Mouse (Mus musculus) mouse embryonic stem cell (cell line): Measurements from ENCODE around the gene Ifi206.

Source experiments
- in situ Hi-C, 2 experiments: fragments of 300-500 bp; cut with MboI; formaldehyde crosslinking; loops; 1 replicate in 1 of 2; 3 replicates in 1 of 2; pipeline ENCODE4 v1.14.3; 2019 to 2020; ENCODE audit warnings: low sequenced_read_pairs in 2 of 2, low pct_unique_long_range_greater_than_20kb in 1 of 2, mixed read lengths in 1 of 2; ENCODE audit not compliant: unreplicated experiment in 1 of 2

Gene Ifi206

GRCm38 (mm10) chr1:173427385-173427784 lies 63.5 kb downstream of the Ifi206 start:
- in situ Hi-C loops: no loop called here

- in situ Hi-C loops: no loop called here
Observed at GRCm38 (mm10) chr1:173426345-173426744, 64.5 kb downstream of the Ifi206 start.

- in situ Hi-C loops: no loop called here
Observed at GRCm38 (mm10) chr1:173420374-173420773, 70.5 kb downstream of the Ifi206 start.

- in situ Hi-C loops: no loop called here
Observed at GRCm38 (mm10) chr1:173418936-173419621, 71.8 kb downstream of the Ifi206 start.

- in situ Hi-C loops: no loop called here
Observed at GRCm38 (mm10) chr1:173418516-173418915, 72.3 kb downstream of the Ifi206 start.
